ENCODE assay signal across 8 mouse cellular contexts in the genomic region with DNA sequence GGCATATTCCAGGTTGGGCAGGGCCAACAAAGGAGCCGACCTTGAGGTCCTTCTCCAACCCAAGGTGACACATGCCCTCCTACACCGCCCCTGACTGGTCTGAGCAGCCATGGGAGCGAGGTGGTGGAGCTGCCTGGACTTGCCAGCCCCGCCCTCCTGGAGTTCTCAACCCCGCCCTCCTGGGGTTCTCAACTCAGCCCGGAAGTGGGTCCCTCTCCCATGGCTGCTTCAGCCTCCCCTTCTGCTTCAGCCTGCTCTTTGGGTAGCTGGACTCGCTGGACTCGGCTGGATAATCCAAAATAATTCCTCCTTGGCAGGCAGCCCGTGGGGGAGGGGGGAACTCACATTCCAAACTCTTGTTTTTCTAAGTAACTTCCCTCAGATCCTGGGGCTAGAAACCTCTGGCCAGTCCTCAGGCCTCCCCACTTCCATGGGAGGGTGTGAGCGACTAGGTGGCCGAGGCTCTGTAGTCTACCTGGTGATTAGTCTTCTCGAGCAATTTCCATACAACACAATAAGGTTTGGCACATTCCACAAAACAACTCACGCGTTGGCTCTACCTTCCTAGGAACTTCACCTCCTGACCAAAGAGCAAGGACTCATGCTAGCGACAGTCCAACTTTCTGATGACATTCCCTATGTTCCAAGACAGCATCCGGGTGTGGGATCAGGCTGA. TPM values are rescaled to one million over a fixed set of nuclear protein-coding genes. Genes with fewer than 3 reads are reported as not detected.
DNase-seq lines count a peak whose midpoint lies in the region; ATAC-seq lines count a peak whose summit lies in the region.

No protein-coding gene starts in this region.

- peak overlapping the region; percentile 61 for H3K4me3 ChIP-seq in brown adipose tissue, adult 24 weeks (ENCODE audit: insufficient read depth, low read depth, low read length)
- H3K4me3 ChIP-seq in forebrain, embryonic 14.5 days (ENCODE audit: low read depth, low read length), result peak overlapping the region; percentile 86
- H3K4me3 ChIP-seq in limb, embryonic 12.5 days (replicated peaks), result peak overlapping the region; percentile 89
- peak overlapping the region; percentile 69 for H3K4me3 ChIP-seq in midbrain, embryonic 11.5 days (ENCODE audit: low read depth, low read length)

- H3K27ac ChIP-seq in brown adipose tissue, adult 24 weeks (replicated peaks; ENCODE audit: low read depth, low read length), result peak overlapping the region; percentile 53
- peak overlapping the region; percentile 95; the same call in 1 of the 2 replicates for H3K27ac ChIP-seq in forebrain, embryonic 14.5 days (ENCODE audit: low read depth, low read length)
- peak overlapping the region; percentile 92 for H3K27ac ChIP-seq in limb, embryonic 12.5 days
- H3K27ac ChIP-seq in midbrain, embryonic 11.5 days (ENCODE audit: low read depth, low read length), result no peak overlapping the region; the same call in 1 of the 2 replicates

- peak overlapping the region; percentile 98 for H3K9ac ChIP-seq in forebrain, embryonic 14.5 days (ENCODE audit: low read length)
- peak overlapping the region; percentile 91 for H3K9ac ChIP-seq in limb, embryonic 12.5 days (replicated peaks)
- H3K9ac ChIP-seq in midbrain, embryonic 11.5 days (ENCODE audit: low read length), result peak overlapping the region; percentile 89

- ATAC-seq in forebrain, embryonic 14.5 days, result 0 out of 2 replicates have a peak, but pooled peaks have one; percentile 8
- ATAC-seq in limb, embryonic 12.5 days (ENCODE audit: insufficient number of reproducible peaks, insufficient read depth, low FRiP score, low TSS enrichment, low read depth), result peak; percentile 44; the same call in 1 of the 2 replicates
- ATAC-seq in midbrain, embryonic 11.5 days (ENCODE audit: low FRiP score), result no peak

- WGBS in forebrain, embryonic 14.5 days, result 3% methylated on average over 16 of the region's 16 CpGs
- 2% methylated on average over 16 of the region's 16 CpGs for WGBS in limb, embryonic 12.5 days
- 3% methylated on average over 15 of the region's 16 CpGs for WGBS in midbrain, embryonic 11.5 days

- no peaks in the 10 kb centered on the region for H3K36me3 ChIP-seq in forebrain, embryonic 14.5 days (ENCODE audit: control insufficient read depth, insufficient read depth, low read length)
- no peaks in the 10 kb centered on the region; the same call in 1 of the 2 replicates for H3K36me3 ChIP-seq in limb, embryonic 12.5 days
- H3K36me3 ChIP-seq in midbrain, embryonic 11.5 days (ENCODE audit: control insufficient read depth, insufficient read depth, low read length), result no peaks in the 10 kb centered on the region

- peak; percentile 88 for DNase-seq in R1 (ENCODE audit: low read depth, low spot score)
- peak; percentile 72 for DNase-seq in forebrain, embryonic 14.5 days (ENCODE audit: low spot score)
- DNase-seq in heart, postnatal 4 days, result peak; percentile 84
- DNase-seq in midbrain, embryonic 11.5 days (ENCODE audit: low spot score, missing footprints), result peak; percentile 92
- DNase-seq in thymus, postnatal 0 days (ENCODE audit: low spot score), result peak; percentile 14
- no peak for DNase-seq in left cerebral cortex, adult 11 months (ENCODE audit: low spot score)

- no peaks in the 10 kb centered on the region for H3K27me3 ChIP-seq in forebrain, embryonic 14.5 days (replicated peaks; ENCODE audit: control insufficient read depth, insufficient read depth, low read length)
- H3K27me3 ChIP-seq in limb, embryonic 12.5 days, result no peaks in the 10 kb centered on the region
- H3K27me3 ChIP-seq in midbrain, embryonic 11.5 days (ENCODE audit: control insufficient read depth, insufficient read depth, low read length), result no peaks in the 10 kb centered on the region

- peak overlapping the region; percentile 67 for H3K4me2 ChIP-seq in forebrain, embryonic 14.5 days (ENCODE audit: low read length)
- peak overlapping the region; percentile 93 for H3K4me2 ChIP-seq in limb, embryonic 12.5 days
- peak overlapping the region; percentile 90 for H3K4me2 ChIP-seq in midbrain, embryonic 11.5 days

- no peaks in the 10 kb centered on the region for H3K9me3 ChIP-seq in forebrain, embryonic 14.5 days (replicated peaks; ENCODE audit: control insufficient read depth, low read length)
- no peaks in the 10 kb centered on the region for H3K9me3 ChIP-seq in limb, embryonic 12.5 days
- H3K9me3 ChIP-seq in midbrain, embryonic 11.5 days (ENCODE audit: control insufficient read depth, low read length), result no peaks in the 10 kb centered on the region

- peaks cover 17% of the 10 kb centered on the region for H3K4me1 ChIP-seq in brown adipose tissue, adult 24 weeks (ENCODE audit: control insufficient read depth, insufficient read depth, insufficient read length, low read length)
- peaks cover 72% of the 10 kb centered on the region for H3K4me1 ChIP-seq in forebrain, embryonic 14.5 days (ENCODE audit: control insufficient read depth, insufficient read depth, low read length)
- peaks cover 69% of the 10 kb centered on the region for H3K4me1 ChIP-seq in limb, embryonic 12.5 days (replicated peaks)
- H3K4me1 ChIP-seq in midbrain, embryonic 11.5 days (ENCODE audit: control insufficient read depth, insufficient read depth, low read length), result peaks cover 61% of the 10 kb centered on the region

RNA-seq across cellular contexts. Expression of a gene that starts 1.5 kb away (rescaled TPM):
- 5.4 and 7.5 TPM in 2 replicates for polyA plus RNA-seq in brown adipose tissue, adult 24 weeks (2012; ENCODE audit: insufficient read depth, insufficient read length, missing spikeins)
- polyA plus RNA-seq in forebrain, embryonic 14.5 days (2014; fragmentation: Nextera tagmentation; extraction: Ambion mirVana), result 101 TPM in 2 replicates
- 100 to 1,000 TPM; 132 to 137 TPM for total RNA-seq in heart, postnatal 4 days (2021)
- 157 and 170 TPM in 2 replicates for polyA plus RNA-seq in limb, embryonic 12.5 days (2016; fragmentation: Nextera tagmentation; extraction: Ambion mirVana)
- polyA plus RNA-seq in midbrain, embryonic 11.5 days (2014; fragmentation: Nextera tagmentation; extraction: Ambion mirVana), result 97.5 and 115 TPM in 2 replicates
- polyA plus RNA-seq in thymus, postnatal 0 days (2015; fragmentation: Nextera tagmentation; extraction: Ambion mirVana), result 19.0 and 19.4 TPM in 2 replicates

RNA-seq across cellular contexts. Expression of a gene that starts 17.2 kb away (rescaled TPM):
- 1.8 and 2.2 TPM in 2 replicates for polyA plus RNA-seq in brown adipose tissue, adult 24 weeks (2012; ENCODE audit: insufficient read depth, insufficient read length, missing spikeins)
- polyA plus RNA-seq in forebrain, embryonic 14.5 days (2014; fragmentation: Nextera tagmentation; extraction: Ambion mirVana), result 39.0 and 49.2 TPM in 2 replicates
- 10 to 100 TPM in 1 of 2 experiments, 1 to 10 TPM in 1; 8.7 to 10.3 TPM for total RNA-seq in heart, postnatal 4 days (2021)
- 30.1 and 31.2 TPM in 2 replicates for polyA plus RNA-seq in limb, embryonic 12.5 days (2016; fragmentation: Nextera tagmentation; extraction: Ambion mirVana)
- 26.2 and 26.6 TPM in 2 replicates for polyA plus RNA-seq in midbrain, embryonic 11.5 days (2014; fragmentation: Nextera tagmentation; extraction: Ambion mirVana)
- 13.5 and 14.2 TPM in 2 replicates for polyA plus RNA-seq in thymus, postnatal 0 days (2015; fragmentation: Nextera tagmentation; extraction: Ambion mirVana)

RNA-seq across cellular contexts. Expression of a gene that starts 29.7 kb away (rescaled TPM):
- 1.1 and 2.5 TPM in 2 replicates for polyA plus RNA-seq in brown adipose tissue, adult 24 weeks (2012; ENCODE audit: insufficient read depth, insufficient read length, missing spikeins)
- 28.1 and 30.1 TPM in 2 replicates for polyA plus RNA-seq in forebrain, embryonic 14.5 days (2014; fragmentation: Nextera tagmentation; extraction: Ambion mirVana)
- total RNA-seq in heart, postnatal 4 days (2021), result 1 to 10 TPM; 4.1 to 5.4 TPM
- polyA plus RNA-seq in limb, embryonic 12.5 days (2016; fragmentation: Nextera tagmentation; extraction: Ambion mirVana), result 13.6 and 14.4 TPM in 2 replicates
- polyA plus RNA-seq in midbrain, embryonic 11.5 days (2014; fragmentation: Nextera tagmentation; extraction: Ambion mirVana), result 34.9 and 40.6 TPM in 2 replicates
- 4.9 and 5.6 TPM in 2 replicates for polyA plus RNA-seq in thymus, postnatal 0 days (2015; fragmentation: Nextera tagmentation; extraction: Ambion mirVana)

RNA-seq across cellular contexts. Expression of a gene that starts 32.3 kb away (rescaled TPM):
- polyA plus RNA-seq in brown adipose tissue, adult 24 weeks (2012; ENCODE audit: insufficient read depth, insufficient read length, missing spikeins), result 23.0 and 25.7 TPM in 2 replicates
- 69.4 and 77.1 TPM in 2 replicates for polyA plus RNA-seq in forebrain, embryonic 14.5 days (2014; fragmentation: Nextera tagmentation; extraction: Ambion mirVana)
- total RNA-seq in heart, postnatal 4 days (2021), result 10 to 100 TPM; 51.4 to 54.7 TPM
- polyA plus RNA-seq in limb, embryonic 12.5 days (2016; fragmentation: Nextera tagmentation; extraction: Ambion mirVana), result 30.5 and 33.3 TPM in 2 replicates
- 35.9 and 40.0 TPM in 2 replicates for polyA plus RNA-seq in midbrain, embryonic 11.5 days (2014; fragmentation: Nextera tagmentation; extraction: Ambion mirVana)
- 30.8 and 38.2 TPM in 2 replicates for polyA plus RNA-seq in thymus, postnatal 0 days (2015; fragmentation: Nextera tagmentation; extraction: Ambion mirVana)

RNA-seq across cellular contexts. Expression of a gene that starts 38.6 kb away (rescaled TPM):
- 6.6 and 7.5 TPM in 2 replicates for polyA plus RNA-seq in brown adipose tissue, adult 24 weeks (2012; ENCODE audit: insufficient read depth, insufficient read length, missing spikeins)
- 4.8 and 5.1 TPM in 2 replicates for polyA plus RNA-seq in forebrain, embryonic 14.5 days (2014; fragmentation: Nextera tagmentation; extraction: Ambion mirVana)
- total RNA-seq in heart, postnatal 4 days (2021), result 10 to 100 TPM; 28.8 to 28.9 TPM
- polyA plus RNA-seq in limb, embryonic 12.5 days (2016; fragmentation: Nextera tagmentation; extraction: Ambion mirVana), result 8.9 and 9.3 TPM in 2 replicates
- polyA plus RNA-seq in midbrain, embryonic 11.5 days (2014; fragmentation: Nextera tagmentation; extraction: Ambion mirVana), result 21.3 and 27.0 TPM in 2 replicates
- polyA plus RNA-seq in thymus, postnatal 0 days (2015; fragmentation: Nextera tagmentation; extraction: Ambion mirVana), result 1.2 TPM in 2 replicates
